Mouse (Mus musculus) heart, embryonic 10.5 days (tissue): ENCODE results near the gene Arhgap25. TPM values are rescaled to one million over a fixed set of nuclear protein-coding genes. Genes with fewer than 3 reads are reported as not detected.

Experiments
- DNase-seq: peaks from one replicate; pipeline ENCODE4 v3.0.0-alpha.2; 2017; ENCODE audit warnings: low spot score
- H3K27ac ChIP-seq: fragments of 300-500 bp; sonication (generic); 2 replicates; pipeline ENCODE4 v1.5.1; 2016; ENCODE audit warnings: mild to moderate bottlenecking
- H3K27me3 ChIP-seq: fragments of 300-500 bp; sonication (generic); 2 replicates; pipeline ENCODE4 v1.6.1; 2016; ENCODE audit warnings: mild to moderate bottlenecking; ENCODE audit not compliant: poor library complexity, insufficient read depth, severe bottlenecking
- H3K36me3 ChIP-seq: fragments of 300-500 bp; sonication (generic); 2 replicates; pipeline ENCODE4 v1.6.1; 2016; ENCODE audit warnings: mild to moderate bottlenecking, moderate library complexity
- H3K4me1 ChIP-seq: fragments of 300-500 bp; sonication (generic); 2 replicates; pipeline ENCODE4 v1.6.1; 2016; ENCODE audit warnings: mild to moderate bottlenecking
- H3K4me3 ChIP-seq: fragments of 300-500 bp; sonication (generic); 2 replicates; pipeline ENCODE4 v1.5.1; 2016; ENCODE audit warnings: mild to moderate bottlenecking, moderate library complexity
- H3K9me3 ChIP-seq: fragments of 300-500 bp; sonication (generic); 2 replicates; pipeline ENCODE4 v1.6.1; 2016; ENCODE audit warnings: mild to moderate bottlenecking, moderate library complexity
- WGBS: fragments of 180-500 bp; shearing (Covaris S2); methylation state at CpG from one replicate; pipeline ENCODE4 v1.1.7; 2016; 5-methylcytosine and 5-hydroxymethylcytosine counted together
- polyA plus RNA-seq: library from polyadenylated mRNA; unstranded; fragments of >200 nt; fragmentation: Nextera tagmentation; extraction: Ambion mirVana; gene quantifications from 2 replicates; pipeline ENCODE4 v1.2.1, GENCODE M21; 2016

Gene Arhgap25
- polyA plus RNA-seq, 1 experiment from 2014 or later, result 3.9 TPM

DNA sequence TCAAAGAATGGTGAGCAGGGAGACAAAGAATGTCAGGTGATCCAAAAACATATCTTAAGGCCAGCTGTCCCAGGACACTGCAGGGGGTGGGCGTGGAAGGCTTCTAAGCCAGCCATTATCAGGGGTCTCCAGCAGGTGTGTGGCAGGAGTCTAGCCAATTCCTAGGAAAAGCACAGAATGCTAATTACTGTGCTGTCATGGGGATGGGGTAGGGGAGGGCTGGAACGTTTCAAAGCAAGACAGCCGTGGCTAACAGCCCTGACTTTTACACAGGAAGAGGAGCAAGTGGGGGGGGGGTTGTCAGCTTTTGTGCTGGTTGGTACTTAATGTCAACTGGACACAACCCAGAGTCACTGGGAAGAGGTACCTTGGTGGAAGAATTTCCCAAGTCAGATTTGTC lies 121.0 kb downstream of the Arhgap25 start:
- Histone ChIP-seq H3K4me1 (0 out of 2 replicates have a peak, but pooled peaks cover 13% of the 10 kb centered on the region), H3K9me3 (no peaks in the 10 kb centered on the region), H3K4me3 (no peak overlapping the region), H3K27me3 (0 out of 2 replicates have a peak, but pooled peaks cover 5% of the 10 kb centered on the region), H3K27ac (no peak overlapping the region), H3K36me3 (no peaks in the 10 kb centered on the region)
- DNase-seq, result no peak
- 25% methylated on average over 3 of the region's 3 CpGs for WGBS

Other genes with a start within 250 kb of the Arhgap25 start
- gene Antxr1, start 197.4 kb downstream of the Arhgap25 start, polyA plus RNA-seq, result 1.8 and 3.8 TPM in 2 replicates
- not detected in 2 replicates for gene Gkn1, start 182.3 kb downstream of the Arhgap25 start, polyA plus RNA-seq
- gene Gkn2, start 159.9 kb downstream of the Arhgap25 start, polyA plus RNA-seq, result not detected in 2 replicates
- gene Gkn3, start 144.3 kb downstream of the Arhgap25 start, polyA plus RNA-seq, result 0.17 and 0.58 TPM in 2 replicates
- 4.5 and 6.2 TPM in 2 replicates for gene Bmp10, start 104.3 kb downstream of the Arhgap25 start, polyA plus RNA-seq
- gene Prokr1, start 57.5 kb upstream of the Arhgap25 start, polyA plus RNA-seq, result 3.0 and 3.9 TPM in 2 replicates
- gene Aplf, start 138.9 kb upstream of the Arhgap25 start, polyA plus RNA-seq, result 11.6 and 12.3 TPM in 2 replicates
- gene Efcc1, start 197.6 kb upstream of the Arhgap25 start, polyA plus RNA-seq, result 0.21 and 0.25 TPM in 2 replicates
- gene Gp9, start 244.8 kb upstream of the Arhgap25 start, polyA plus RNA-seq, result 4.8 and 6.2 TPM in 2 replicates